Mouse (Mus musculus) right cerebral cortex, postnatal 4 days (tissue): ENCODE data around the gene Vmn2r87.
A peak's percentile ranks its signal among the peaks of the same experiment; 100 is the strongest.
"Not testable (repeated sequence)": the region's sequence is repeated elsewhere in the genome, so short reads cannot be mapped to it uniquely, and the experiment has no call there.

Experiments used
- DNase-seq: peaks from one replicate; pipeline ENCODE4 v3.0.0-alpha.2; 2022

Gene Vmn2r87

GRCm38 (mm10) chr10:130497296-130497695 lies at the start of gene Vmn2r87:
TSS of gene Vmn2r87 (minus strand) at chr10:130497396.
- DNase-seq, result no peak

GRCm38 (mm10) chr10:130544331-130544730 lies 47.1 kb upstream of the Vmn2r87 start:
- not testable (repeated sequence) for DNase-seq

- DNase-seq, result peak; percentile 62
These were observed 44.9 kb upstream of the Vmn2r87 start for GRCm38 (mm10) chr10:130541931-130542691.

- DNase-seq, result no peak
These were observed 38.9 kb upstream of the Vmn2r87 start for GRCm38 (mm10) chr10:130536101-130536500.

GRCm38 (mm10) chr10:130527926-130528325 lies 30.7 kb upstream of the Vmn2r87 start:
- DNase-seq, result no peak

DNA sequence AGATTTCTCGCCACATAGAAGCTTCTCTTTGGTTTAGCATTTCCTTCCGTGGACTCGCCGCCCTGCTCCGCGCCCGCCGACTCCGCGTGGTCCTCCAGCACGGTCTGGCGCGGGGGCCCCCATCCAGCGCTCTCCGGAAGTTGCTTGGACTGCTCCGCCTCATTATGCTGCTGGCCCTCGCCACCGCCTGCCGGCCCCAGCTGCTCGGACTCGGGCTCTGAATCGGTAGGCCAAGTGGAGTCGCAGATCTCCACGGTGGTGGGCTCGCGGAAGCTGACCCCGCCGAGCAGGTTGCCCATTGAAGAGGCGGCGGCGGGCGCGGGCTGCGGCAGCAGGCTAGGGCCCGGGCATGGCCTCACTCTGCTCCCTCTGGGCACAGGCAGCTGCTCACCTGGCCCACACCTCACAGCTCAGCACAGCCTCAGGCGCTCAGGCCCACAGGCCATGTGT lies 26.9 kb downstream of the Vmn2r87 start:
- DNase-seq, result peak; percentile 47

DNA sequence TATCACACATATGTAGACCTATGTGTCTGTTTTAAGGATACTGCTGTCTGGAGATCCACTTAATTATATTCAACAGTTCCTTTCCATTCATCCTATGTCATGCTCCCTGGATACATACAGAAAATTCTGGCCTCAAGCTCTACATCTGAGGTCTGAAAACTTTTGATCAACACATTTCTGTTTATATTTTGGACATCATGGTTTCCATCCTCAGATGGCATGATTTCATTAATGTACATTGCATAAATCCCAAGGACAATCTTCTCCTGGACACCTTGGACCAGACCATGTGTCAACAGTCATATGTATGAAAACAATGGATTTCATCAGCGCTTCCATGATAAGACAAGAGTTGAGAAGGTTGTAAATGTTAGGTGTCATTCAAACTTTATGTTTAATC lies 41.2 kb downstream of the Vmn2r87 start, which contains the start of gene Vmn2r86:
Gene Vmn2r86, minus strand, starts transcription at position 101 of the 400 bp plus-strand sequence.
- not testable (repeated sequence) for DNase-seq

DNA sequence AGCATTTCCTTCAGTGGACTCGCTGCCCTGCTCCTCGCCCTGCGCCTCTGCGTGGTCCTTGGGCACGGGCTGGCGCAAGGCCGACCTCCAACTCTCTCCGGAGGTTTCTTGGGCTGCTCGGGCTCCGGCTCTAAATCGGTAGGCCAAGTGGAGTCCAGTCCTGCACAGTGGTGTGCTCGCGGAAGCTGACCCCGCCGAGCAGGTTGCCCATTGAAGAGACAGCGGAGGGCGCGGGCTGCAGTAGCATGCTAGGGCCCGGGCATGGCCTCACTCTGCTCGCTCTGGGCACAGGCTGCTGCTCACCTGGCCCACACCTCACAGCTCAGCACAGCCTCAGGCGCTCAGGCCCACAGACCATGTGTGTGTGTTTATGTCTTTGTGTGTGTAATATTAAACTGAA lies 52.4 kb downstream of the Vmn2r87 start:
- DNase-seq, result no peak

DNA sequence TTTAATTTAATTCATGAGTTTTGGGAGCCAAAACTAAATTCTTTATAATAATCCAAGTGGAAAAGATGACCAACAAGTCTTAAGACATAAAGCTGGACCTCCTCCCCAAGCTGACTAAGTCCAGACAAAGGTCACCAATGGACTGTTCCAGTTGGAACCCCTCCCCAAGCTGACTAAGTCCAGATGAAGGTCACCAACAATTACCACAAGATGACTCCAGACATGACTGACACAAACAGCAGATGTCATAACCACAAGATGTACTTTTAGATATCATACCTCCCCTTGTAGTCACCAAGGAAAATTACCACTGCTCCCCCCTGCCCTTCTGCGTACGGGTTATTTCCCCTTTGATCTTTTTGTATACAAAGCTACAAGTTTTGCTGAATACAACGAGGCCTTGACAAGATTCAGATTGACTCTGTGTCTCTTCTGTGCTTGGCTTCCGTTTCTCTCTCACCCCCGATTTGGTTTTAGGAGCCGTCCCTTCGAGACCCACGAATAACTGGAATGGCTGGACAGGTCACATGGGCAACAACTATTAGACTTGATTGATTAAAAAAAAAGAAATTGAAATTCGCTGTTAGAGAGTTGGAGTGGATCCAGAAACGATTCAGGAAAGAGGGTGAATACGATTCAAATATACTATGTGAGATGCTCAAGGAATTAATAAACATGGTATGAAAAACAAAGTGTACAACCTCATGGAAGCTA lies 62.9 kb downstream of the Vmn2r87 start:
- not testable (repeated sequence) for DNase-seq

GRCm38 (mm10) chr10:130429603-130430002 lies 67.6 kb downstream of the Vmn2r87 start, which contains the start of gene Vmn2r85:
TSS of gene Vmn2r85 (minus strand) at chr10:130429703.
- not testable (repeated sequence) for DNase-seq

GRCm38 (mm10) chr10:130422368-130422767 lies 74.8 kb downstream of the Vmn2r87 start:
- DNase-seq, result not testable (repeated sequence)
